Comparison of ENCODE assay signal across 20 mouse cellular contexts in genomic region chr10:119027241-119027901, GRCm38 (mm10).
DNase-seq lines count a peak whose midpoint lies in the region; ATAC-seq and TF ChIP-seq lines count a peak whose summit lies in the region.
"Had no signal": no experiment of that assay in that cellular context is flagged by ENCODE, and none has a peak within 500 bp of the region (broad histone marks: within the 10 kb centered on the region; RNA-seq: fewer than 3 reads in every experiment).

No protein-coding gene starts in this region.

- no peak overlapping the region for H3K4me2 ChIP-seq in lung, embryonic 15.5 days
- H3K4me2 ChIP-seq in lung, postnatal 0 days (replicated peaks; ENCODE audit: low read depth, low read length): no peak overlapping the region
- H3K4me2 ChIP-seq: forebrain, embryonic 12.5 days; limb, embryonic 13.5 days; midbrain, embryonic 12.5 days had no signal

- no peak for TF ChIP-seq CTCF in lung, postnatal 0 days (IDR thresholded peaks at IDR 0.05)

- no peaks in the 10 kb centered on the region for H3K36me3 ChIP-seq in heart, embryonic 10.5 days
- no peaks in the 10 kb centered on the region for H3K36me3 ChIP-seq in lung, embryonic 15.5 days
- H3K36me3 ChIP-seq in lung, postnatal 0 days (ENCODE audit: insufficient read depth, low read length): no peaks in the 10 kb centered on the region
- no peaks in the 10 kb centered on the region for H3K36me3 ChIP-seq in embryonic facial prominence, embryonic 10.5 days (replicated peaks)
- H3K36me3 ChIP-seq: forebrain, embryonic 12.5 days; hindbrain, embryonic 10.5 days; limb, embryonic 13.5 days; midbrain, embryonic 12.5 days had no signal

- ATAC-seq in lung, embryonic 15.5 days (ENCODE audit: borderline replicate concordance, extremely low read depth, low FRiP score, low TSS enrichment): 0 out of 2 replicates have a peak, but pooled peaks have one; percentile 35
- no peak for ATAC-seq in lung, postnatal 0 days

- peak overlapping the region; percentile 39; the same call in 1 of the 2 replicates for H3K27ac ChIP-seq in heart, embryonic 10.5 days
- no peak overlapping the region for H3K27ac ChIP-seq in lung, embryonic 15.5 days
- no peak overlapping the region for H3K27ac ChIP-seq in lung, postnatal 0 days (ENCODE audit: low read length)
- no peak overlapping the region for H3K27ac ChIP-seq in embryonic facial prominence, embryonic 10.5 days (replicated peaks)
- H3K27ac ChIP-seq: forebrain, embryonic 12.5 days; hindbrain, embryonic 10.5 days; limb, embryonic 13.5 days; liver, embryonic 14.5 days; midbrain, embryonic 12.5 days had no signal

- H3K4me3 ChIP-seq in heart, embryonic 10.5 days: no peak overlapping the region
- H3K4me3 ChIP-seq in lung, embryonic 15.5 days: no peak overlapping the region
- H3K4me3 ChIP-seq in lung, postnatal 0 days (ENCODE audit: low read depth, low read length): no peak overlapping the region
- no peak overlapping the region for H3K4me3 ChIP-seq in embryonic facial prominence, embryonic 10.5 days
- H3K4me3 ChIP-seq: forebrain, embryonic 12.5 days; hindbrain, embryonic 10.5 days; limb, embryonic 13.5 days; midbrain, embryonic 12.5 days had no signal

- H3K9ac ChIP-seq in lung, embryonic 15.5 days: no peak overlapping the region
- no peak overlapping the region for H3K9ac ChIP-seq in lung, postnatal 0 days (replicated peaks; ENCODE audit: low read depth)
- H3K9ac ChIP-seq: forebrain, embryonic 12.5 days; limb, embryonic 13.5 days; liver, embryonic 14.5 days; midbrain, embryonic 12.5 days had no signal

- DNase-seq in heart, embryonic 10.5 days (ENCODE audit: low spot score): peak; percentile 81
- no peak for DNase-seq in heart, adult 9 months (ENCODE audit: low spot score in 2 of 2)
- peak; percentile 16 for DNase-seq in heart, postnatal 4 days
- DNase-seq in heart, postnatal 10 days: no peak
- no peak for DNase-seq in lung, postnatal 0 days (ENCODE audit: low spot score)
- peak; percentile 16 for DNase-seq in embryonic facial prominence, embryonic 10.5 days (ENCODE audit: low spot score)
- no peak for DNase-seq in layer of hippocampus, adult 8-10 months (ENCODE audit: low spot score in 2 of 2)
- DNase-seq: adrenal gland, adult 2 months; cerebellum, postnatal 10 days; embryo, embryonic 11 days; kidney, adult 18-20 months; kidney, postnatal 25 days; lung, postnatal 36 days; thymus, postnatal 14 days had no signal

- intact Hi-C loops in heart, postnatal 10 days (cut with DNase I): no loop called here

- WGBS in heart, embryonic 10.5 days: 7% methylated on average over 6 of the region's 6 CpGs
- 17% methylated on average over 6 of the region's 6 CpGs for WGBS in lung, embryonic 15.5 days
- 34% methylated on average over 6 of the region's 6 CpGs for WGBS in lung, postnatal 0 days
- WGBS in embryonic facial prominence, embryonic 10.5 days: 56% methylated on average over 6 of the region's 6 CpGs

- TF ChIP-seq EP300 in lung, postnatal 0 days (IDR thresholded peaks at IDR 0.05): no peak

- peaks cover 38% of the 10 kb centered on the region for H3K4me1 ChIP-seq in heart, embryonic 10.5 days
- H3K4me1 ChIP-seq in lung, embryonic 15.5 days: peaks cover 13% of the 10 kb centered on the region; the same call in 1 of the 2 replicates
- H3K4me1 ChIP-seq in lung, postnatal 0 days (ENCODE audit: insufficient read depth, low read depth, low read length): no peaks in the 10 kb centered on the region
- H3K4me1 ChIP-seq in embryonic facial prominence, embryonic 10.5 days: peaks cover 10% of the 10 kb centered on the region
- H3K4me1 ChIP-seq: forebrain, embryonic 12.5 days; midbrain, embryonic 12.5 days had no signal

- no peaks in the 10 kb centered on the region for H3K9me3 ChIP-seq in heart, embryonic 10.5 days
- H3K9me3 ChIP-seq in lung, embryonic 15.5 days: no peaks in the 10 kb centered on the region
- H3K9me3 ChIP-seq in lung, postnatal 0 days (ENCODE audit: low read length): no peaks in the 10 kb centered on the region
- H3K9me3 ChIP-seq in embryonic facial prominence, embryonic 10.5 days: no peaks in the 10 kb centered on the region
- H3K9me3 ChIP-seq: forebrain, embryonic 12.5 days; hindbrain, embryonic 10.5 days; limb, embryonic 13.5 days; midbrain, embryonic 12.5 days had no signal

- H3K27me3 ChIP-seq in heart, embryonic 10.5 days (ENCODE audit: insufficient read depth, poor library complexity, severe bottlenecking): no peaks in the 10 kb centered on the region
- no peaks in the 10 kb centered on the region for H3K27me3 ChIP-seq in lung, embryonic 15.5 days
- H3K27me3 ChIP-seq in lung, postnatal 0 days (replicated peaks; ENCODE audit: insufficient read depth, low read length): no peaks in the 10 kb centered on the region
- H3K27me3 ChIP-seq in embryonic facial prominence, embryonic 10.5 days (replicated peaks; ENCODE audit: low read depth, poor library complexity, severe bottlenecking): no peaks in the 10 kb centered on the region
- H3K27me3 ChIP-seq: limb, embryonic 13.5 days; midbrain, embryonic 12.5 days had no signal

Comparison
In these comparisons a context has a peak if more than half of its experiments do, and no peak if none do; other contexts are left out.
1. DNase-seq: peak in heart, embryonic 10.5 days (single experiment), heart, postnatal 4 days (single experiment) and embryonic facial prominence, embryonic 10.5 days (single experiment); none in heart, adult 9 months (0 of 2), heart, postnatal 10 days (0 of 2), lung, postnatal 0 days (single experiment) and layer of hippocampus, adult 8-10 months (0 of 2).